Mouse (Mus musculus) myocyte (in vitro differentiated cells): ENCODE data around the gene Nfatc2.

ENCODE experiments used
- MAX ChIP-seq: IDR thresholded peaks from one replicate; pipeline ENCODE4 v1.6.1; 2011; ENCODE audit warnings: low read depth, mild to moderate bottlenecking, control low read depth
- POLR2A ChIP-seq: IDR thresholded peaks from one replicate; pipeline ENCODE4 v1.6.1; 2011; ENCODE audit warnings: low read depth, mild to moderate bottlenecking, control low read depth, moderate library complexity; ENCODE audit not compliant: insufficient read length
- TCF3 ChIP-seq: IDR thresholded peaks from one replicate; pipeline ENCODE4 v1.6.1; 2011; ENCODE audit warnings: low read depth, control low read depth; ENCODE audit not compliant: insufficient read length
- USF1 ChIP-seq: IDR thresholded peaks from one replicate; pipeline ENCODE4 v1.6.1; 2011; ENCODE audit warnings: low read depth, mild to moderate bottlenecking, control low read depth, moderate library complexity

- TF ChIP-seq MAX (no peak), USF1 (no peak), POLR2A (no peak), TCF3 (no peak)
Observed at GRCm38 (mm10) chr2:168628787-168629186, 27.3 kb upstream of the Nfatc2 start.
